Mouse (Mus musculus) ES-Bruce4 (cell line): Measurements from ENCODE around the gene Kdm4c. TPM values are rescaled to one million over a fixed set of nuclear protein-coding genes. Genes with fewer than 3 reads are reported as not detected.
A peak's percentile ranks its signal among the peaks of the same experiment; 100 is the strongest.
"Not testable (repeated sequence)": the region's sequence is repeated elsewhere in the genome, so short reads cannot be mapped to it uniquely, and the experiment has no call there.

Experiments
- H3K27ac ChIP-seq: 2 replicates; pipeline ENCODE4 v1.5.1; 2012; ENCODE audit warnings: low read length, inconsistent platforms; ENCODE audit not compliant: insufficient read depth
- H3K27me3 ChIP-seq: 2 replicates; pipeline ENCODE4 v1.6.1; 2012; ENCODE audit warnings: mild to moderate bottlenecking, low read length, inconsistent platforms; ENCODE audit not compliant: control insufficient read depth, poor library complexity, insufficient read depth, severe bottlenecking
- H3K36me3 ChIP-seq: 2 replicates; pipeline ENCODE4 v1.6.1; 2012; ENCODE audit warnings: inconsistent platforms, mild to moderate bottlenecking, low read length, moderate library complexity; ENCODE audit not compliant: control insufficient read depth, poor library complexity, insufficient read depth, severe bottlenecking
- H3K4me1 ChIP-seq: one replicate; pipeline ENCODE4 v1.8.1; 2011; ENCODE audit warnings: low read length; ENCODE audit not compliant: control insufficient read depth, insufficient read depth
- H3K4me3 ChIP-seq: 2 replicates; pipeline ENCODE4 v1.5.1; 2011; ENCODE audit warnings: low read depth, mild to moderate bottlenecking, low read length
- H3K9ac ChIP-seq: 2 replicates; pipeline ENCODE4 v1.6.1; 2012; ENCODE audit warnings: low read depth, mild to moderate bottlenecking, inconsistent platforms; ENCODE audit not compliant: poor library complexity, severe bottlenecking
- H3K9me3 ChIP-seq: replicated peaks from 2 replicates; pipeline ENCODE4 v1.6.1; 2012; ENCODE audit warnings: mild to moderate bottlenecking, low read length, inconsistent platforms; ENCODE audit not compliant: control insufficient read depth, poor library complexity, insufficient read depth, severe bottlenecking
- CTCF ChIP-seq: IDR thresholded peaks from one replicate; pipeline ENCODE4 v1.8.1; 2011; ENCODE audit warnings: low read depth, low read length
- EP300 ChIP-seq: IDR thresholded peaks from 2 replicates; pipeline ENCODE4 v1.6.1; 2011; ENCODE audit warnings: low read depth, low read length; ENCODE audit not compliant: insufficient read depth
- POLR2A ChIP-seq: IDR thresholded peaks from one replicate; pipeline ENCODE4 v1.8.1; 2011; ENCODE audit warnings: low read length; ENCODE audit not compliant: insufficient read depth
- polyA plus RNA-seq: library from polyadenylated mRNA; stranded (reverse); fragments of >200 nt; gene quantifications from 2 replicates; pipeline ENCODE4 v1.2.4, GENCODE M21; 2011; ENCODE audit warnings: low read depth; ENCODE audit not compliant: missing spikeins, insufficient read depth, insufficient read length

Gene Kdm4c
- polyA plus RNA-seq: 67.5 and 86.3 TPM in 2 replicates

- no peak within 1 kb of the TSS for H3K9ac ChIP-seq
- H3K27me3 ChIP-seq: no peaks in the 10 kb centered on the region
- no peak within 1 kb of the TSS for H3K27ac ChIP-seq
- H3K4me1 ChIP-seq: no peaks in the 10 kb centered on the region
- no peak within 1 kb of the TSS for H3K4me3 ChIP-seq
- no peaks in the 10 kb centered on the region for H3K36me3 ChIP-seq
- TF ChIP-seq EP300 (no peak), CTCF (no peak), POLR2A (no peak)
- no peaks in the 10 kb centered on the region for H3K9me3 ChIP-seq
Measured at GRCm38 (mm10) chr4:74242176-74242575, at the start of gene Kdm4c. Gene Kdm4c, plus strand, starts transcription at chr4:74242497.

GRCm38 (mm10) chr4:74201281-74201811, 41.0 kb upstream of the Kdm4c start:
- no peak overlapping the region for H3K27ac ChIP-seq
- no peak for TF ChIP-seq EP300
- TF ChIP-seq CTCF: no peak
- TF ChIP-seq POLR2A: no peak
- no peaks in the 10 kb centered on the region for H3K36me3 ChIP-seq
- H3K4me3 ChIP-seq: no peak overlapping the region
- no peaks in the 10 kb centered on the region for H3K27me3 ChIP-seq
- no peaks in the 10 kb centered on the region for H3K9me3 ChIP-seq
- H3K4me1 ChIP-seq: no peaks in the 10 kb centered on the region
- no peak overlapping the region for H3K9ac ChIP-seq

GRCm38 (mm10) chr4:74221780-74222179, 20.5 kb upstream of the Kdm4c start:
- H3K27me3 ChIP-seq: not testable (repeated sequence)

GRCm38 (mm10) chr4:74222360-74222759, 19.9 kb upstream of the Kdm4c start:
- no peaks in the 10 kb centered on the region for H3K9me3 ChIP-seq
- H3K36me3 ChIP-seq: no peaks in the 10 kb centered on the region
- H3K4me1 ChIP-seq: no peaks in the 10 kb centered on the region
- no peak overlapping the region for H3K27ac ChIP-seq
- TF ChIP-seq EP300: no peak
- TF ChIP-seq POLR2A: no peak
- no peak for TF ChIP-seq CTCF
- no peak overlapping the region for H3K9ac ChIP-seq
- no peak overlapping the region for H3K4me3 ChIP-seq
- H3K27me3 ChIP-seq: no peaks in the 10 kb centered on the region

More at GRCm38 (mm10) chr4:74221780-74222179, 20.5 kb upstream of the Kdm4c start:
- H3K36me3 ChIP-seq, H3K9me3 ChIP-seq, H3K27ac ChIP-seq, H3K9ac ChIP-seq, H3K4me3 ChIP-seq, H3K4me1 ChIP-seq: not testable (repeated sequence)

GRCm38 (mm10) chr4:74224210-74224609, 18.1 kb upstream of the Kdm4c start:
- no peaks in the 10 kb centered on the region for H3K4me1 ChIP-seq
- TF ChIP-seq EP300 (no peak), CTCF (no peak), POLR2A (no peak)
- H3K4me3 ChIP-seq: no peak overlapping the region
- no peaks in the 10 kb centered on the region for H3K9me3 ChIP-seq
- no peak overlapping the region for H3K27ac ChIP-seq
- H3K9ac ChIP-seq: no peak overlapping the region
- H3K36me3 ChIP-seq: no peaks in the 10 kb centered on the region
- H3K27me3 ChIP-seq: no peaks in the 10 kb centered on the region

- no peaks in the 10 kb centered on the region for H3K9me3 ChIP-seq
- TF ChIP-seq CTCF (peak; percentile 90), EP300 (peak; percentile 71; the same call in 1 of the 2 replicates), POLR2A (no peak)
Measured at GRCm38 (mm10) chr4:74230994-74231393, 11.3 kb upstream of the Kdm4c start.

More at GRCm38 (mm10) chr4:74230994-74231393, 11.3 kb upstream of the Kdm4c start:
- no peak overlapping the region for H3K9ac ChIP-seq
- no peak overlapping the region for H3K27ac ChIP-seq
- no peaks in the 10 kb centered on the region for H3K36me3 ChIP-seq
- no peak overlapping the region for H3K4me3 ChIP-seq
- H3K27me3 ChIP-seq: no peaks in the 10 kb centered on the region
- H3K4me1 ChIP-seq: no peaks in the 10 kb centered on the region
